ENCODE assay signal across 39 mouse cellular contexts in the genomic region with DNA sequence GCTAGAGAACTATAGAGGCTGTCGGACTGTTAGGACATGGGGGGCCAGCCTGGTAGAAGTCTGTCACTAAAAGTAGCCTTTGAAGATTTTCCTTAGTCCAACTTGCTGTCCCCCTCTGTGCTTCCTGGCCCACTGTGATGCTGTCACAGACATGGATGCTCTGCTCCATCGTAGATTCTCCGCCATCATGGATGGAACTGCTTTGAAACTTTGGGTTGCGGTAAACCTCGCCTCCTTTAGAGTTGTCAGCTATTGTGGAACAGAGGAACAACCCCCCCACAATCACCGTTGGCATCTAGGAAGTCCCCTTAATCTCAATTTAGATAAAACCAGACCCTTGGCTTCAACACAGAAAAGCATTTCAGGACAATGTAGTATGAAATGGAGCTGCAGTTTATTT. TPM values are rescaled to one million over a fixed set of nuclear protein-coding genes. Genes with fewer than 3 reads are reported as not detected.
"Had no signal": no experiment of that assay in that cellular context is flagged by ENCODE, and none has a peak within 500 bp of the region (broad histone marks: within the 10 kb centered on the region; RNA-seq: fewer than 3 reads in every experiment).

No protein-coding gene starts in this region.

- H3K27me3 ChIP-seq: limb, embryonic 12.5 days; limb, embryonic 13.5 days; limb, embryonic 15.5 days; liver, embryonic 13.5 days; liver, embryonic 15.5 days; lung, embryonic 15.5 days; midbrain, embryonic 12.5 days; midbrain, embryonic 13.5 days; midbrain, embryonic 15.5 days; neural tube, embryonic 12.5 days had no signal

- H3K4me1 ChIP-seq: limb, embryonic 12.5 days; limb, embryonic 13.5 days; limb, embryonic 15.5 days; liver, embryonic 12.5 days; liver, embryonic 13.5 days; liver, embryonic 15.5 days; lung, embryonic 15.5 days; megakaryocyte, embryonic 14.5 days; midbrain, embryonic 13.5 days; neural tube, embryonic 12.5 days had no signal

- H3K36me3 ChIP-seq: limb, embryonic 12.5 days; limb, embryonic 13.5 days; limb, embryonic 15.5 days; liver, embryonic 12.5 days; liver, embryonic 13.5 days; liver, embryonic 15.5 days; lung, embryonic 15.5 days; midbrain, embryonic 12.5 days; midbrain, embryonic 13.5 days; midbrain, embryonic 15.5 days; neural tube, embryonic 12.5 days had no signal

- H3K4me2 ChIP-seq: limb, embryonic 12.5 days; limb, embryonic 13.5 days; limb, embryonic 15.5 days; liver, embryonic 11.5 days; liver, embryonic 12.5 days; liver, embryonic 13.5 days; liver, embryonic 15.5 days; lung, embryonic 14.5 days; lung, embryonic 15.5 days; midbrain, embryonic 12.5 days; midbrain, embryonic 13.5 days; midbrain, embryonic 15.5 days; neural tube, embryonic 12.5 days had no signal

- H3K4me3 ChIP-seq: left cerebral cortex, adult 2 months; limb, embryonic 10.5 days; limb, embryonic 12.5 days; limb, embryonic 13.5 days; limb, embryonic 15.5 days; liver, embryonic 12.5 days; liver, embryonic 13.5 days; liver, embryonic 15.5 days; lung, embryonic 15.5 days; megakaryocyte, embryonic 14.5 days; midbrain, embryonic 12.5 days; midbrain, embryonic 13.5 days; midbrain, embryonic 15.5 days; myocyte; neural tube, embryonic 12.5 days had no signal

- ATAC-seq: liver, embryonic 12.5 days; liver, postnatal 0 days; lung, postnatal 0 days; midbrain, embryonic 13.5 days; midbrain, embryonic 15.5 days; midbrain, embryonic 16.5 days had no signal

- H3K27ac ChIP-seq: left cerebral cortex, adult 2 months; limb, embryonic 10.5 days; limb, embryonic 12.5 days; limb, embryonic 13.5 days; limb, embryonic 15.5 days; liver, embryonic 12.5 days; liver, embryonic 13.5 days; liver, embryonic 14.5 days; liver, embryonic 15.5 days; lung, embryonic 15.5 days; macrophage; midbrain, embryonic 12.5 days; midbrain, embryonic 13.5 days; midbrain, embryonic 15.5 days; neural tube, embryonic 12.5 days had no signal

- DNase-seq: left cerebral cortex, postnatal 4 days; liver; liver, embryonic 13.5 days; liver, postnatal 0 days; lung, adult 18-20 months; lung, adult 2 months; lung, embryonic 14.5 days; lung, postnatal 10 days; lung, postnatal 14 days; lung, postnatal 36 days; lung, postnatal 4 days; midbrain, embryonic 14.5 days had no signal

- H3K9ac ChIP-seq: limb, embryonic 12.5 days; limb, embryonic 13.5 days; limb, embryonic 15.5 days; liver, embryonic 12.5 days; liver, embryonic 13.5 days; liver, embryonic 14.5 days; liver, embryonic 15.5 days; liver, postnatal 0 days; lung, embryonic 14.5 days; lung, embryonic 15.5 days; midbrain, embryonic 12.5 days; midbrain, embryonic 13.5 days; midbrain, embryonic 15.5 days; neural tube, embryonic 12.5 days had no signal

- H3K9me3 ChIP-seq: limb, embryonic 10.5 days; limb, embryonic 12.5 days; limb, embryonic 13.5 days; limb, embryonic 15.5 days; liver, embryonic 12.5 days; liver, embryonic 13.5 days; liver, embryonic 15.5 days; lung, embryonic 15.5 days; megakaryocyte, embryonic 14.5 days; midbrain, embryonic 12.5 days; midbrain, embryonic 13.5 days; midbrain, embryonic 15.5 days; neural tube, embryonic 12.5 days had no signal

RNA-seq across cellular contexts. Expression of a gene that starts 22.2 kb away (rescaled TPM):
- total RNA-seq: left cerebral cortex, adult 2 months; left cerebral cortex, postnatal 36 days; left cerebral cortex, postnatal 4 days; liver, adult 2 months; megakaryocyte progenitor cell, adult 5-6 weeks; megakaryocyte, adult 5-6 weeks; megakaryocyte-erythroid progenitor cell, adult 5-6 weeks; midbrain, postnatal 0 days; monocyte, adult 5-6 weeks had no signal
- polyA plus RNA-seq: liver, adult 2 months; liver, embryonic 12.5 days; liver, embryonic 13.5 days; liver, embryonic 14.5 days; liver, embryonic 15.5 days; macrophage; midbrain, embryonic 12.5 days; myocyte had no signal

RNA-seq across cellular contexts. Expression of a gene that starts 46.1 kb away (rescaled TPM):
- total RNA-seq: left cerebral cortex, adult 2 months; left cerebral cortex, postnatal 4 days; megakaryocyte progenitor cell, adult 5-6 weeks; megakaryocyte-erythroid progenitor cell, adult 5-6 weeks; monocyte, adult 5-6 weeks had no signal
- polyA plus RNA-seq: limb, embryonic 11.5 days; liver, embryonic 13.5 days; liver, embryonic 15.5 days; macrophage had no signal
